Mouse (Mus musculus): Measurements from ENCODE around the gene Nkiras2.
"Not testable (repeated sequence)": the region's sequence is repeated elsewhere in the genome, so short reads cannot be mapped to it uniquely, and the experiment has no call there.

The Nkiras2 gene

DNA sequence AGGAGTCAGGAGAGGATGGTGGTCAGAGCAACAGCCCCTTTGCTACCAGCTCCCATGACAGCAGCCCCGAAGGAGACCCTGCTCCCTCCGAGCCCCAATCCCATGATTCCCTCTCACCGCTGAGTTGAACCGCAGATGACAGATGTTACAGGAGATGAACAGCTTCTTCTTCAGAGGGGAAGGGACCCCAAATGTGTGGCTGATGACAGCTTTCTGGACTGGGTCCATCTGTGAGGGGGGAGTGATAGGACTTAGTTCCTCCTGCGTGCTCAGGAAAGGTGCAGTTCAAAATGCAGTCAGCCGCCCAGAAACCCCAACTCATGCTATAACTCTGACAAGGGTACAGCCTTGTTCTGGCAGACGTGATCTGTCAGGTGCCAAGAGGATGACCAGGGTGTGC, 15.5 kb downstream of the Nkiras2 start:
- no peak for DNase-seq

DNA sequence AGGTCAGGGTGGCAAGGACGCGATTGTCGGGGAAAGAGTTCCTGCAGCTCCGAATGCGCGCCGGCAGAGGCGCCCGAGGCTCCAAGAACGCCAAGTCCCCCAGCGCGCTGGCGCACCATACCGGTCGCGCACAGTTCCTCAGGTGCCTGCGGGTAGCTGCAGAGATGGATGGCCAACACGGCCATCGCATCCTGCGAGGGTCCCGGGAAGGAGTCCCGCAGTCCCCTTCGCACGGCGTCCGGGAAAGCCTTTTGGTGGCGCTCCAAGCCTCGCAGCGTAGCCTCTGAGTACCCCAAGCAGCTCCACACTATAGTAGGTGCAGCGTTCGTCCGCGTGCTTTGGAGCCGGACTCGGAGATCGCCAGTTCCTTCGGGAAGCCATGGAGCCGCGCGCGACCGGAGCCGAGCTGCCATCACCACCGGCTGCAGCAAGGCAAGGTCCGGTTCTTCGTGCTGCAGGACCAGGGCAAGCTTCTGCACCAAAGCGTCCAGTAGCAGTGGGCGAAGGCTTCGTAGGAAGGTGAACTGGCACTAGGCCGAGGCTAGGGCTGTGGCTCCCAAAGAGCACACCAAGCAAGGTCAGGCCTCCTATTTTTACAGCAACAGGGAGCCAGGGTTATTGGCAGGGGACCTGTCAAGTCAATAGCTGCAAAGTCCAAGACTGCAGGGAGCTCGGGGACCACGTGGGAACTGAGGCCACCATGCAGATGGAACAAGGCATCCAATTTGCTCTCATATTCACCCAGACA, 21.3 kb downstream of the Nkiras2 start:
- peak; percentile 57 for DNase-seq

DNA sequence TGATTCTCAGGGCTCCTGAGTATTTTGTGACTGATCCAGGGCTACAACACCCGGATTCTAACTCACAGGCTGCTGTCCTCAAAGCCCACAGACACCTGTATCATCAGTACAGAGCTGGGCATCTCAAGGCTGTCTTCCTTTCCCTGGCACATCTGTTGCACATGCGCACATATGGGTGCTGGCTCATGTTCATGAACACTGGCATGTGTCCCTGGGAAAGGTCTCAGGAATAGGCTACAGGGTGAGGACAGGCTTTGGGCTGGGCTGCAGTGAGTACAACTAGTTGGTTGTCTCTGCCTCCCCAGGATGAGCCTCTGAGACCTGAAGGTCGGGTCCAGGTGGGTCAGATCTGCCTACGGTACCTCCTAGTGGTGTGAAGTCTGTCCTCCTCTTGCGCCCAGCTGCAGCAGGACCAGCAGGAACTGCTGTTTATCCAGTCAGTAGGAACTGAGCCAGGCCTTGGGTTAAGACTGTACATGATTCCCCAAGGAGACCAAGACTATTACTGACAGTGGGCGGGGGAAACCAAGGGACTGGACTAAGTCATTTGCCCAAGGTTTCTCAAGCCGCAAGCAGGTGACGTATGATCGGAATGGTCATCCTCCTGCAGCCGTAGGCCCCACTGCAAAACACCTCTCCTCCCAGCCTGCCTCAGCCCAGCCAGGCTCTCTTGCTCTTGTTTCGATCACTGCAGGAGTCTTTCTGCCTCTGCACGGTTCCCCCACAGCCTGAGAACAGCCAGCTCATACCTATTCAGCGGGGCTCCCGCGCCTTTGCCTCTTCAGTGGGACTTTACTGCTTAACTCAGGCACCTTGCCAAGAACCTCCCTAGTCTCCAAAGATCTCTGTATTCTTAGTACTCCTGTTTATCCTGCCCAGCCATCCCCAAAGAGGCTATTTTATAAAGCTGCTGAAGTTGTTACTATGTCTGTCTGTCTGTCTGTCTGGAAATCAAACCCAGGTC, 24.9 kb downstream of the Nkiras2 start:
- DNase-seq = no peak

GRCm38 (mm10) chr11:100646265-100646664, 27.2 kb downstream of the Nkiras2 start:
- no peak for DNase-seq

DNA sequence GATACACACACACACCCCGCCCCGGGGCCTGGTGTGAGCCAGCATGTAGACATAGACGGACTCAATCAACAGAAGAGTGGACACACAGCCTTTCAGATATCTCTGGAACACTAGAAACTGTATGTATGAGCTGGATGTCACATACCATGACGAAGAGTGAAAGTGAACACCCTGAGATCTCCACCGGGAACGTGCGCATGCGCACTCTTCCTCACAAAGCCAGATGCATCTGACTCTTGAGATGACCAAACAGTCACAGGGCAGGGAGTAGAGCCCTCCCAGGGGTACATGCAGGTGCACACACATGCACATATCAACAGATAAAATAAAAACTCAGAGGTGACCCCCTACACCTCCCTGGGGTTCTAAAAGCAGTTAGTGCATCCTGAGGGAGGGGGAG, 29.4 kb downstream of the Nkiras2 start:
- no peak for DNase-seq

DNA sequence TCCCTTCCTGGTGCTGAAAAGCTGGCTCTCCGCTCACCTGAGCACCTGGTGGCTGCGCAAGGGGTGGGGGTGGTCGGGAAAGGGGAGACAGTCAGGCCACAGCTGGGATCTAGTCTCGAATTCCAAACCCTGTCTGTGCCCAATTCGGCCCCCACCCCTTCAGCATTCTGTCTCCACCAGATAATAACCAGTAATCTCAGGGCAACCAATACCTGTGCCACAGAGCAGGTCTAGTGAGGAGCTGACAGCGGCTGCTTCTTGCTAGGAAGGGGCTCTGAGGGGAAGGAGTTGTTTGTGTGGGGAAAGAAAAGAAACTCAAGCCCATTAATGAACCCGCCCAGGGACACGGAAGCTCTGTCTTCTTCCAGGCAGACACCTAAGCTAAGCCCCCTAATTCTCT, 32.2 kb downstream of the Nkiras2 start:
- DNase-seq = no peak

DNA sequence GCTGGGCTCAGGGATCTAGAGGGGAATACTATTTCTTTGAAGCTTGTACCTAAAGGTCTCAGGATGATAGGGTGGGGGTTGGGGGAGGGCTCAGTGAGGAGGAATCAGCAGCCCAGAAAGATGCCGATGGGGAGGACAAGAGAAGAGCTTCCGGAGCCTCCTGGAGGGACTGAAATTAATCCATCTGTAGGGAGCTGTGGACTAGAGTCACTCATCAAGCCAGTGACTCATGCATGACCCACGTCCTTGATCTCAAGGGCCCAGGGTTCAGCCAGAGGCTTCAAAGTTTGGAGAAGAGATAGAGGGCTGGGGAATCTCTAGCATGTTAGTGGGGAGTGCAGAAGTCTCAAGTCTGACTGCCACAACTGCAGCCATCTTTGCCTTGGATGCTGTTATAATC, 32.7 kb downstream of the Nkiras2 start:
- DNase-seq = no peak

GRCm38 (mm10) chr11:100655589-100655988, 36.5 kb downstream of the Nkiras2 start:
- not testable (repeated sequence) for DNase-seq

DNA sequence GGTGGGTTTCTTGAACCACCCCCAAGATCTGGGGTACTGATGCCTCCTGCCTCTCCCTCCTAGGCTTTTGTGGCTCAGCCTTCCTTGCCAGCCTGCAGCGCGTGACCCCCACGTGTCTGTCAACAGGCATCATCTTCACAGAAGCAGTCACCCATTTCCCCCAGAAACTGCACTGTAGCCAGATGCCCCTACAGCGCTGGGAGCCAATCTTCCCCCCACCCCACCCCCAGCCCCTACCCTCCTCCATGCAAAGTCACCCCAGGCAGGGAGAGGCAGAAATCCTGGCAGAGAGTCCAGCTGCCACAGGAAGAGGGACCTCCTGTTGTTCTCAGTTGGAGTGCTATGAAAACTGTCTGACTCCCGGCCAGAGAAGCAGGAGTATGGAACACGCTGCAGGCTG, 37.4 kb downstream of the Nkiras2 start:
- no peak for DNase-seq

DNA sequence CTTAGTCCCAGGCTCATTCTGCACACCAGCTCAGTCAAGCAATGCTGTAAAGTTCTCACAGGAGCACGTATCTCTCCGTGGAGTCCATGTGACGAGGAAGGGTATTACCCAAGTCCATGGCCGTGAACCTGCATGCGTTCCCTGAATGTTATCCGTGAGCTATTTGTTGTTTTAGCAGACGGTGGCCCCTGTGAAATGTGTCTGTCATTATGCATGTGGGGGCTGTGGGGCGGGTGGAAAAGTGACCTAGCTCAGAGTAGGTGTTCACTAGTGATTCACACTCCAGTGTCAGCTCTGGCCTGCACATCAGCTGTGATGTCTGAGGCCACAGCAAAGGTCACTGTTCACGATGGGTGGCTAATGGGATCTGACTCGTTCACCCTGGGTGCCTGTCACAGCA, 40.8 kb downstream of the Nkiras2 start:
- DNase-seq = no peak

DNA sequence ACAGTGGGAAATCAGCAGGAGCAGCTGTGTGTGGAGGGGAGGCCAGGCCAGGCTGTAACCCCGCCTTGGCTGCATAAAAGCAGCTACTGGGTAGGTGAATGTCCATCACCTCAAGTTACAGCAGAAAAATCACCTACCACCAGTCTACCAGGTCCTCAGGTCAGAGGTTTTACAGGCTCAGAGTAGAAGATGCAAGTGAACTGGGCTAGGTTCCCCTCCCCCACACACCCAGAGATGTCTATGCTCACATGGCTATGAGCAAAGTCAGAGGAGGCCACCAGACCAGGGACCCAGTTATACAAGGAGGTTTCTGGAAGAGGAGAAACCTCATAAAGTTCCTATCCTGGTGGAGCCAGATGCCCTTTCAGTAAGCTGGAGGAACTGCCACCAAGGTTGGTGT, 52.0 kb downstream of the Nkiras2 start:
- DNase-seq = no peak

GRCm38 (mm10) chr11:100671956-100672355, 52.9 kb downstream of the Nkiras2 start:
- no peak for DNase-seq

DNA sequence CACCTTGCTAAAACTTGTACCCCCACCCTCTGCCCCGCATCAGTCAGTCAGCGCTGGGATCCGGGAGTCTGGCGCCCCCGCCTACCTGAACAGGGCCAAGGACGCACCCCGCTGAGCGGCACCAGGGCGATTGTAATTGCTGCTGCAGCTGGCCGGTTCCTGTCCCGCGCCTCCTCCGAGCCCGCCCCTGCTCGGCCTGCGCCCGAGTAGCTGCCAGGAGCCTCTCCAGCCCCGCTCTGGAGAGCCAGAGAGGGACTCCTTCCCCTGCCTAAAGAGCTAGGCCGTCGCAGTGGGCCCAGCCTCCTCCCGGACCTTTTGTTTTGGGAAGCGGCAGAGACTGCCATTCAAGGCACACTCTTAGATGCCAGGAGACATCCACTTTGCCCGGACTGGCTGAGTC, 54.1 kb downstream of the Nkiras2 start:
- no peak for DNase-seq
